Mouse (Mus musculus) kidney, postnatal 0 days (tissue): ENCODE results near the gene Ttll3. TPM values are rescaled to one million over a fixed set of nuclear protein-coding genes. Genes with fewer than 3 reads are reported as not detected.

Source experiments
- ATAC-seq: fragments of 200-750 bp; cut with Nextera tagmentation; replicated peaks from 2 replicates; pipeline ENCODE4 v1.8.0; 2017; ENCODE audit warnings: low read depth, moderate number of reproducible peaks, moderate TSS enrichment, moderate library complexity; ENCODE audit not compliant: low FRiP score
- DNase-seq: peaks from one replicate; pipeline ENCODE4 v3.0.0-alpha.2; 2016; ENCODE audit warnings: low spot score
- H3K27ac ChIP-seq: fragments of 300-500 bp; sonication (generic); 2 replicates; pipeline ENCODE4 v1.5.1; 2014; ENCODE audit warnings: mild to moderate bottlenecking
- H3K27me3 ChIP-seq: fragments of 300-500 bp; sonication (generic); 2 replicates; pipeline ENCODE4 v1.6.1; 2014; ENCODE audit warnings: low read length, mixed read lengths; ENCODE audit not compliant: insufficient read depth
- H3K36me3 ChIP-seq: fragments of 300-500 bp; sonication (generic); 2 replicates; pipeline ENCODE4 v1.6.1; 2014; ENCODE audit warnings: low read length, mixed read lengths; ENCODE audit not compliant: insufficient read depth
- H3K4me1 ChIP-seq: fragments of 300-500 bp; sonication (generic); replicated peaks from 2 replicates; pipeline ENCODE4 v1.6.1; 2014; ENCODE audit warnings: antibody characterized with exemption, low read length, mixed read lengths; ENCODE audit not compliant: insufficient read depth
- H3K4me2 ChIP-seq: fragments of 300-500 bp; sonication (generic); 2 replicates; pipeline ENCODE4 v1.6.1; 2014; ENCODE audit warnings: mild to moderate bottlenecking, low read length, moderate library complexity, mixed read lengths
- H3K4me3 ChIP-seq: fragments of 300-500 bp; sonication (generic); replicated peaks from 2 replicates; pipeline ENCODE4 v1.5.1; 2014; ENCODE audit warnings: low read depth, low read length
- H3K9ac ChIP-seq: fragments of 300-500 bp; sonication (generic); 2 replicates; pipeline ENCODE4 v1.6.1; 2014; ENCODE audit warnings: low read depth, low read length
- H3K9me3 ChIP-seq: fragments of 300-500 bp; sonication (generic); replicated peaks from 2 replicates; pipeline ENCODE4 v1.6.1; 2016; ENCODE audit warnings: low read length, inconsistent platforms, mixed read lengths
- CTCF ChIP-seq: IDR thresholded peaks from 2 replicates; pipeline ENCODE4 v1.5.1; 2016; ENCODE audit warnings: antibody characterized with exemption, low read depth, mild to moderate bottlenecking, moderate library complexity
- WGBS: fragments of 180-500 bp; shearing (Covaris S2); extraction: QIAGEN DNeasy Blood & Tissue Kit; methylation state at CpG from one replicate; pipeline ENCODE4 v1.1.7; 2014; 5-methylcytosine and 5-hydroxymethylcytosine counted together
- polyA plus RNA-seq: library from polyadenylated mRNA; unstranded; fragments of >200 nt; fragmentation: Nextera tagmentation; extraction: Ambion mirVana; gene quantifications from 2 replicates; pipeline ENCODE4 v1.2.1, GENCODE M21; 2015

The Ttll3 gene
- polyA plus RNA-seq, 1 experiment from 2014 or later = 1.5 TPM

- no peak for DNase-seq
- Histone ChIP-seq H3K36me3 (no peaks in the 10 kb centered on the region), H3K9ac (no peak overlapping the region), H3K4me1 (no peaks in the 10 kb centered on the region), H3K27ac (no peak overlapping the region), H3K4me2 (no peak overlapping the region), H3K9me3 (no peaks in the 10 kb centered on the region), H3K27me3 (no peaks in the 10 kb centered on the region), H3K4me3 (no peak overlapping the region)
- ATAC-seq = no peak
- TF ChIP-seq CTCF = peak; percentile 59
- 83% methylated on average over 9 of the region's 9 CpGs for WGBS
Observed at GRCm38 (mm10) chr6:113406683-113407082, 17.6 kb downstream of the Ttll3 start.

- no peaks in the 10 kb centered on the region for H3K4me1 ChIP-seq
- WGBS = 75% methylated on average over 1 of the region's 1 CpGs
- no peak overlapping the region for H3K27ac ChIP-seq
- H3K27me3 ChIP-seq = no peaks in the 10 kb centered on the region
- H3K36me3 ChIP-seq = peaks cover 2% of the 10 kb centered on the region; the same call in 1 of the 2 replicates
- no peak for TF ChIP-seq CTCF
- no peak overlapping the region for H3K9ac ChIP-seq
- no peak for DNase-seq
- H3K9me3 ChIP-seq = no peaks in the 10 kb centered on the region
- H3K4me3 ChIP-seq = no peak overlapping the region
- no peak overlapping the region for H3K4me2 ChIP-seq
- no peak for ATAC-seq
Observed at GRCm38 (mm10) chr6:113410001-113410400, 20.9 kb downstream of the Ttll3 start.

GRCm38 (mm10) chr6:113416416-113416815 is 27.4 kb downstream of the Ttll3 start:
- WGBS = 75% methylated on average over 5 of the region's 5 CpGs
- Histone ChIP-seq H3K4me2 (no peak overlapping the region), H3K4me1 (peaks cover 7% of the 10 kb centered on the region), H3K27ac (no peak overlapping the region), H3K27me3 (no peaks in the 10 kb centered on the region), H3K36me3 (peaks cover 11% of the 10 kb centered on the region; the same call in 1 of the 2 replicates), H3K9ac (no peak overlapping the region), H3K9me3 (no peaks in the 10 kb centered on the region), H3K4me3 (no peak overlapping the region)
- no peak for DNase-seq
- ATAC-seq = no peak
- TF ChIP-seq CTCF = no peak

- no peak for TF ChIP-seq CTCF
- ATAC-seq = peak; percentile 80
- peak overlapping the region; percentile 72 for H3K27ac ChIP-seq
- H3K4me1 ChIP-seq = peaks cover 7% of the 10 kb centered on the region
- 8% methylated on average over 16 of the region's 16 CpGs for WGBS
- H3K27me3 ChIP-seq = no peaks in the 10 kb centered on the region
- peak overlapping the region; percentile 75 for H3K4me2 ChIP-seq
- peak overlapping the region; percentile 55 for H3K9ac ChIP-seq
- peak; percentile 53 for DNase-seq
- no peaks in the 10 kb centered on the region for H3K9me3 ChIP-seq
- H3K4me3 ChIP-seq = peak overlapping the region; percentile 56
- peaks cover 11% of the 10 kb centered on the region; the same call in 1 of the 2 replicates for H3K36me3 ChIP-seq
Observed at GRCm38 (mm10) chr6:113418441-113419198, 29.6 kb downstream of the Ttll3 start.

- peak within 1 kb of the TSS; percentile 72 for H3K27ac ChIP-seq
- H3K9me3 ChIP-seq = no peaks in the 10 kb centered on the region
- DNase-seq (peak; percentile 99), ATAC-seq (peak; percentile 95)
- peaks cover 7% of the 10 kb centered on the region for H3K4me1 ChIP-seq
- no peak for TF ChIP-seq CTCF
- H3K4me2 ChIP-seq = peak within 1 kb of the TSS; percentile 75
- peaks cover 11% of the 10 kb centered on the region; the same call in 1 of the 2 replicates for H3K36me3 ChIP-seq
- H3K4me3 ChIP-seq = peak within 1 kb of the TSS; percentile 56
- no peaks in the 10 kb centered on the region for H3K27me3 ChIP-seq
- under 1% methylated on average over 25 of the region's 25 CpGs for WGBS
- H3K9ac ChIP-seq = peak within 1 kb of the TSS; percentile 55
Observed at GRCm38 (mm10) chr6:113419199-113419587, 30.1 kb downstream of the Ttll3 start, which contains the start of gene Rpusd3. Gene Rpusd3, minus strand, starts transcription at chr6:113419340.

GRCm38 (mm10) chr6:113423000-113423399 is 33.9 kb downstream of the Ttll3 start:
- no peak overlapping the region for H3K27ac ChIP-seq
- no peaks in the 10 kb centered on the region for H3K36me3 ChIP-seq
- 73% methylated on average over 4 of the region's 4 CpGs for WGBS
- no peak for TF ChIP-seq CTCF
- no peaks in the 10 kb centered on the region for H3K9me3 ChIP-seq
- H3K4me2 ChIP-seq = no peak overlapping the region
- no peak overlapping the region for H3K9ac ChIP-seq
- no peak overlapping the region for H3K4me3 ChIP-seq
- H3K4me1 ChIP-seq = peaks cover 3% of the 10 kb centered on the region
- no peaks in the 10 kb centered on the region for H3K27me3 ChIP-seq
- no peak for DNase-seq
- no peak for ATAC-seq
